Mouse (Mus musculus) forebrain, embryonic 14.5 days (tissue): ENCODE measurements at regions not wholly inside any gene's neighbourhood (a gene's known extent, or its start where the extent isn't known, plus 50 kb on each side); places are given as distances from the start of the nearest gene placed in this dataset.

Experiments used
- ATAC-seq: fragments of 200-750 bp; cut with Nextera tagmentation; 2 replicates; pipeline ENCODE4 v1.8.0; 2017; ENCODE audit warnings: mild to moderate bottlenecking, moderate library complexity
- DNase-seq: peaks from one replicate; pipeline ENCODE4 v3.0.0-alpha.2; 2015; ENCODE audit warnings: low spot score
- H3K27ac ChIP-seq: fragments of 300-500 bp; sonication (generic); 2 replicates; pipeline ENCODE4 v1.5.1; 2014; ENCODE audit warnings: low read depth, mild to moderate bottlenecking, control low read depth, low read length, moderate library complexity
- H3K27me3 ChIP-seq: fragments of 300-500 bp; sonication (generic); replicated peaks from 2 replicates; pipeline ENCODE4 v1.6.1; 2014; ENCODE audit warnings: low read length, control low read depth, mixed read lengths; ENCODE audit not compliant: control insufficient read depth, insufficient read depth
- H3K36me3 ChIP-seq: fragments of 300-500 bp; sonication (generic); 2 replicates; pipeline ENCODE4 v1.6.1; 2014; ENCODE audit warnings: low read length, control low read depth; ENCODE audit not compliant: control insufficient read depth, insufficient read depth
- H3K4me1 ChIP-seq: fragments of 300-500 bp; sonication (generic); 2 replicates; pipeline ENCODE4 v1.6.1; 2014; ENCODE audit warnings: antibody characterized with exemption, low read length, control low read depth; ENCODE audit not compliant: control insufficient read depth, insufficient read depth
- H3K4me2 ChIP-seq: fragments of 300-500 bp; sonication (generic); 2 replicates; pipeline ENCODE4 v1.6.1; 2014; ENCODE audit warnings: mild to moderate bottlenecking, control low read depth, low read length
- H3K4me3 ChIP-seq: fragments of 300-500 bp; sonication (generic); 2 replicates; pipeline ENCODE4 v1.5.1; 2014; ENCODE audit warnings: low read depth, low read length, control low read depth
- H3K9ac ChIP-seq: fragments of 300-500 bp; sonication (generic); 2 replicates; pipeline ENCODE4 v1.6.1; 2014; ENCODE audit warnings: mild to moderate bottlenecking, low read length, control low read depth, moderate library complexity
- H3K9me3 ChIP-seq: fragments of 300-500 bp; sonication (generic); replicated peaks from 2 replicates; pipeline ENCODE4 v1.6.1; 2016; ENCODE audit warnings: low read length, control low read depth, mixed read lengths; ENCODE audit not compliant: control insufficient read depth
- WGBS: fragments of 180-500 bp; shearing (Covaris S2); extraction: QIAGEN DNeasy Blood & Tissue Kit; methylation state at CpG from one replicate; pipeline ENCODE4 v1.1.7; 2014; 5-methylcytosine and 5-hydroxymethylcytosine counted together

DNA sequence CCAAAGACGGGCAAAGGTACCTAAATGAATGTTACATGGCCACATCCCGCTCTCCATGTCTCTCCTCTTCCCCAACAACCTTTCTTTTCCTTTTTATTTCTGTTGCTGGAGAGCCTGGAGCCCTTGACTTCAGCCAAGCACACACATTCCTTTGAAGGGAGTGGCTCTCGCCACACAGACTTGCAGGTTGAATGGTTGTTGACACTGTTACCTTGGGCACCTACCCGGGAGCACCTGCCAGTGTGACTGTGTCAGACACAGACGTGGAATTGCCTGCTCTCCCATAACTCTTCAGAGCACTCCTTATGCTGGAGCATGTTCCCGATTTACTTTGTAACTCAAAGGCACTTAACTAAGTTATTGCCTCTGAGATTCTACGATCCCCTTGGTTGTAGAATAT is 240.0 kb upstream of the Nr2f2 start:
- H3K9ac ChIP-seq, result no peak overlapping the region
- H3K9me3 ChIP-seq, result no peaks in the 10 kb centered on the region
- ATAC-seq, result no peak
- no peaks in the 10 kb centered on the region for H3K36me3 ChIP-seq
- WGBS, result 94% methylated on average over 7 of the region's 7 CpGs
- H3K4me3 ChIP-seq, result no peak overlapping the region
- no peaks in the 10 kb centered on the region for H3K4me1 ChIP-seq
- H3K4me2 ChIP-seq, result no peak overlapping the region
- no peaks in the 10 kb centered on the region for H3K27me3 ChIP-seq
- H3K27ac ChIP-seq, result no peak overlapping the region
- no peak for DNase-seq

DNA sequence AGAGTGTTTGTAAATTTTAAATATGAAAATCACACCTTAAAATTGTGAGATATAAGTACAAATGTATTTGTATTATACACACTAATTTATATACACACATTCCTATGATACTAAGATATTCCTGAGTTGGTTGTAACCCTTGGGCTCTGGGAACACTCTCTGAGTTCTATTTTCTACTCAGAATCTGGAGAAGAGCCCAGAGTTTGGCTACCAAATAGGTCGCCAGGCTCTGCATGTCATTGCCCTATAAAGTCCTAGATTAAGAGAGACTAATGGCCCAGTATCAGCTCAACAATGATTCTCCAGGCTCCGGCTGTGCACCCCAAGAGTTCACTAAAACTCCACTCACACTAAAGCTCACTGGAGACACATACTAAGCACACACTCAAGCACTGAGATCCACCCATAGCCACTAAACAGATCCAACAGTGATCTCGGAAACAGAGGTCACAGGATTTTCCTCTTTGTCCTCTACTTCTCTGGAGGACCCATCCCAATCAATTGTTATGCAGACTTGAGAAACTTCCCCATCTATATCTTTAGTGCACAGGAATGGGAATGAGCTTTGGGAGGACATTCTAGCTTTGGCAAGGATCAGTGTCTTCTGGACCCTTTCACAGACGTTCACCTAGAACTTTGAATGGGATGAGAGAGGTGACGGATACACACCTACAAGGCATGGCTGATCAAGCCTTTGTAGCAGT is 238.1 kb upstream of the Nr2f2 start:
- no peaks in the 10 kb centered on the region for H3K36me3 ChIP-seq
- no peak overlapping the region for H3K9ac ChIP-seq
- 89% methylated on average over 5 of the region's 5 CpGs for WGBS
- H3K27ac ChIP-seq, result no peak overlapping the region
- DNase-seq (no peak), ATAC-seq (no peak)
- H3K4me3 ChIP-seq, result no peak overlapping the region
- H3K4me2 ChIP-seq, result no peak overlapping the region
- no peaks in the 10 kb centered on the region for H3K9me3 ChIP-seq
- no peaks in the 10 kb centered on the region for H3K27me3 ChIP-seq
- no peaks in the 10 kb centered on the region for H3K4me1 ChIP-seq

DNA sequence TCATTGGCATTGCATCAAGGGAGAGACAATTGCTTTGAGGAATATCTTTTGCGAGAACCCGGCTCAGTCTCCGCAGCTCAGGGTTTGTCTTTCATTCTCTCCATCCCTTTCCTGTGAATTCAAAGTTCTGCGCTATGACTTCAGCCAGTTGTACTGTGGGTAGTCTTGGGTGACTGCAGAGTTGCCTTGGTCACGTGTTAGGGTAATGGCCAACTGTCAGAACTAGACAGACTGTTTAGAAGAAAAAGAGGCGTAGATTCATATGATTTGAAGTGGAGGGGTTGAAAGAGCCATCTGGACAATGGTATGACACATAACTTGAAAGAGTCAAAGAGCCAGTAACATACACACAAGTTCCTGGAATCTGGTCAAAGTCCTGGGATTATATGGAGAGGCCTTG is 226.5 kb upstream of the Nr2f2 start:
- Histone ChIP-seq H3K9ac (no peak overlapping the region), H3K36me3 (no peaks in the 10 kb centered on the region), H3K27me3 (peaks cover 16% of the 10 kb centered on the region), H3K4me2 (no peak overlapping the region), H3K27ac (no peak overlapping the region), H3K4me1 (no peaks in the 10 kb centered on the region; the same call in 1 of the 2 replicates), H3K4me3 (no peak overlapping the region), H3K9me3 (no peaks in the 10 kb centered on the region; the same call in 1 of the 2 replicates)
- ATAC-seq, result no peak
- WGBS, result 82% methylated on average over 6 of the region's 6 CpGs
- no peak for DNase-seq

- Histone ChIP-seq H3K4me3 (no peak overlapping the region), H3K9ac (no peak overlapping the region), H3K36me3 (no peaks in the 10 kb centered on the region), H3K4me1 (no peaks in the 10 kb centered on the region; the same call in 1 of the 2 replicates), H3K27me3 (peaks cover 16% of the 10 kb centered on the region), H3K9me3 (no peaks in the 10 kb centered on the region; the same call in 1 of the 2 replicates), H3K4me2 (no peak overlapping the region), H3K27ac (no peak overlapping the region)
- 7% methylated on average over 13 of the region's 13 CpGs for WGBS
- no peak for DNase-seq
- ATAC-seq, result no peak
Measured at GRCm38 (mm10) chr7:70591361-70592256, 225.1 kb upstream of the Nr2f2 start.

- Histone ChIP-seq H3K9ac (no peak overlapping the region), H3K9me3 (no peaks in the 10 kb centered on the region; the same call in 1 of the 2 replicates), H3K27me3 (peaks cover 16% of the 10 kb centered on the region), H3K4me3 (no peak overlapping the region), H3K4me2 (no peak overlapping the region), H3K27ac (no peak overlapping the region), H3K36me3 (no peaks in the 10 kb centered on the region), H3K4me1 (no peaks in the 10 kb centered on the region; the same call in 1 of the 2 replicates)
- no peak for DNase-seq
- no peak for ATAC-seq
- 17% methylated on average over 5 of the region's 5 CpGs for WGBS
Measured at GRCm38 (mm10) chr7:70589713-70590112, 223.2 kb upstream of the Nr2f2 start.

DNA sequence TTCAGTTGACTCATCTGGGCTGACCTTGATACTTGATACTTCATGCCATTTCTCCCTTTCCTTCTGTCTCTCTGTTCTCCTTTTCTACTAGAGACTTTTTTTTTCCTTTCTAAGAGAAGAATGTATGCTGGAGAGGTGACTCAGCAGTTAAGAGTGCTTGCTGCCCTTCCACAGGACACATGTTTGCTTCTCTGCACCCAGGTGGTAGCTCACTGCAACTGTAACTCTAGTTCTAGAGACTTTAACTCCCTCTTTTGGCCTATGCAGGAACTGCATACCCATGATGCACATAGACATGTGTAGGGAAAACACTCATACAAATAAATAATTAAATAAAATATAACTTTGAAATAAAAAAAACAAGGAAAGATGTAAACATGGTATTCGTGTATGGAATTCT is 221.5 kb upstream of the Nr2f2 start:
- ATAC-seq (no peak), DNase-seq (no peak)
- H3K4me1 ChIP-seq, result no peaks in the 10 kb centered on the region; the same call in 1 of the 2 replicates
- H3K4me3 ChIP-seq, result no peak overlapping the region
- peaks cover 12% of the 10 kb centered on the region for H3K27me3 ChIP-seq
- no peaks in the 10 kb centered on the region for H3K36me3 ChIP-seq
- 88% methylated on average over 1 of the region's 1 CpGs for WGBS
- no peaks in the 10 kb centered on the region; the same call in 1 of the 2 replicates for H3K9me3 ChIP-seq
- H3K4me2 ChIP-seq, result no peak overlapping the region
- no peak overlapping the region for H3K9ac ChIP-seq
- no peak overlapping the region for H3K27ac ChIP-seq

DNA sequence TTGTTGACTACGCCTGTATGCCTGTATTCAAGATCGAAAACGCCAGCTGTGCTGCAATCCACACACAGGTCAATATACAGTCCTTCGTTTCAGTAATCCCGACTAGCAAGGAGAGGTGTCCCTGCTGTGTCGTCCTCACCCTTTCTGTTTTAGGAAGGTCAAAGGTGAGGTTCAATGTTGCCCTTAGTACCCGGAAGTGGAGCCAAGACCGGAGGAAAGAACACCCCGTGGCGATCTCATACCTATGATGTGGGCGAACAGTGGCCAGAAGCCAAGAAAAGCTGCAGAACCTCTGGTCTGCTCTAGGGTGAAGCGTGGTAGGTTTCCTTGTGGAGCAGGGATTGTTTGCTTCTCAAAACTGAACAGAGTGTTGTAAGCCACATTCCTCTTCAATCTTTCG is 217.9 kb upstream of the Nr2f2 start:
- Histone ChIP-seq H3K27ac (no peak overlapping the region), H3K27me3 (no peaks in the 10 kb centered on the region), H3K4me3 (no peak overlapping the region), H3K9me3 (no peaks in the 10 kb centered on the region; the same call in 1 of the 2 replicates), H3K4me1 (no peaks in the 10 kb centered on the region), H3K36me3 (no peaks in the 10 kb centered on the region), H3K4me2 (no peak overlapping the region), H3K9ac (no peak overlapping the region)
- WGBS, result 76% methylated on average over 13 of the region's 13 CpGs
- no peak for DNase-seq
- no peak for ATAC-seq

GRCm38 (mm10) chr7:70576112-70576910 is 209.8 kb upstream of the Nr2f2 start:
- DNase-seq (peak; percentile 58), ATAC-seq (0 out of 2 replicates have a peak, but pooled peaks have one; percentile 58)
- peaks cover 3% of the 10 kb centered on the region for H3K4me1 ChIP-seq
- no peaks in the 10 kb centered on the region for H3K27me3 ChIP-seq
- no peaks in the 10 kb centered on the region for H3K36me3 ChIP-seq
- no peak overlapping the region for H3K27ac ChIP-seq
- H3K9ac ChIP-seq, result no peak overlapping the region
- 31% methylated on average over 15 of the region's 15 CpGs for WGBS
- H3K4me3 ChIP-seq, result no peak overlapping the region
- no peak overlapping the region for H3K4me2 ChIP-seq
- H3K9me3 ChIP-seq, result no peaks in the 10 kb centered on the region
